Mouse (Mus musculus): ENCODE measurements around the gene Ankrd40. TPM values are rescaled to one million over a fixed set of nuclear protein-coding genes. Genes with fewer than 3 reads are reported as not detected.

The Ankrd40 gene
- polyA plus RNA-seq, 1 experiment, result 80.8 TPM

DNA sequence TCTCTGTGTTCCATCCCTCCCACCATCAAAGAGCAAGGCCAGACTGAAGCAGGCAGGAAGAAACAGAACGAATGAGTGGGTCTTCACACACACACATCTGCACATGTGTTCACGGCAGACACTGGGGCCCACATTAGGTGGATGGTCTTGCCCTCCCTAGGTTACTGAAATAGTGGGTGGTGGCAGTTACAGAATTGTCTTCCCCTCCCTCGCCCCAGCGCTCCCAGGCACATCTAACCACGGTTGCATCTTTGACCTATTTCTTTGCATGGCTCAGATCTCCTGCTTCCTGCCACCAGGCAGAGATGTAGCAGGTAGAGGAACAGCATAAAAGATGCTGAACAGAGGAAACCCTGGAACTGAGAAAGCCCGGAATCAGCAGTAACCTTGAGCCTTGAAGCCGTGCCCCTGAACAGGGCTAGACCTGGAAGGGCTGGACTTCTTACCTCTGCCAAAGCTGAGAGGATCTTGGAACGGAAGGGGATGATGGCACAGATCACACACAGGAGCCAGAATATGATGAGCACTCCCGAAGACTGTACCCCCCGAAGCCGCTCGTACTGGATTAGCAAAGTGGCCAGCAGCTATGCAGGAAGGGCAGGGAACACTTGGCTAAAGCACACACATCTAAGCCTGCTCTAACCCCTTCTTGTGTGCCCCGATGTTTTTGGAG, 46.6 kb downstream of the Ankrd40 start:
- Histone ChIP-seq H3K27ac (ENCODE audit: control insufficient read depth, insufficient read depth, low read depth, low read length) (no peak overlapping the region), H3K36me3 (ENCODE audit: control insufficient read depth, insufficient read depth, low read length) (no peaks in the 10 kb centered on the region), H3K27me3 (ENCODE audit: control insufficient read depth, insufficient read depth, low read length) (no peaks in the 10 kb centered on the region), H3K4me3 (ENCODE audit: control insufficient read depth, low read depth, low read length) (no peak overlapping the region), H3K4me1 (ENCODE audit: control insufficient read depth, insufficient read depth, low read length) (no peaks in the 10 kb centered on the region)
- TF ChIP-seq POLR2A (IDR thresholded peaks at IDR 0.05; ENCODE audit: control insufficient read depth, low read depth, low read length) (no peak), CTCF (IDR thresholded peaks at IDR 0.05; ENCODE audit: control insufficient read depth, insufficient read depth, insufficient replicate concordance, low read depth, low read length) (no peak)

DNA sequence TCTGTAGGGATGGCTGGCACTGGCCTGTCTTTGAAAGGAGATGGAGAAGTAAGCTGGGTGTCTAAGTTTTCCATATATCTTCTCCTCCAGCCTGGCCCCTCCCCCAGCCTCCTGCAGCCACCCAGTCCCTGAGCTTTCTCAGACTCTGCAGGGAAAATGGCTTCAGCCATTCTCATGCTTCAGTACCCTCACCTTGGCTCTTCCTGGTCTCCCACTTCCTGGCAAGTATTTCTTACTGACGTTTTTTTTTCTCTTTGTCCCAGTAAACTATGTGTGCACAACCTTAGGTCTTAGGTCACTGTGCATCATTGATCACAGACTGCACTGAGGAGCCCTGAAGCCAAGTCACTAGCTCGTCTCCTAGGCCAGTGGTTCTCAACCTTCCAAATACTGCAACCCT, 51.3 kb downstream of the Ankrd40 start:
- TF ChIP-seq CTCF (IDR thresholded peaks at IDR 0.05; ENCODE audit: control insufficient read depth, insufficient read depth, insufficient replicate concordance, low read depth, low read length) (no peak), POLR2A (IDR thresholded peaks at IDR 0.05; ENCODE audit: control insufficient read depth, low read depth, low read length) (no peak)

DNA sequence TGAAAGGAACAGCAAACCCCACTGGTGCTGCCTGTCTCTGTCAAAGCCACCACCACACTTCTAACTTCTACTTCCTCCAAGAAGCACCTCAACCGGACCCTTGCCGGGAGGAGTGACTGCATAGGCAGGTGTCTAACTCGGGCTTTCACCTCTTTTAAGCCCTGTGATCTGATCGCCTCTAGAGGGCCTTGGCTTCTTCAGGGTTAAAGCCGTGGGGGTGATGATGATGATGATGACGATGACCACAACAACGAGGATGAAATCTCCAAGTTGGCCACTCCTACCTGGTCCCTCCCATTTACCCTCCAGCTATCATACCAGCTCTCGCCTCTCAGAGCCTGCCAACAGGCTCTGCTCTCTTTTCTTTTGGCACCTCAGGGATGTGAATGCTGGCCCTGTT, 51.9 kb downstream of the Ankrd40 start:
- Histone ChIP-seq H3K36me3 (ENCODE audit: control insufficient read depth, insufficient read depth, low read length) (no peaks in the 10 kb centered on the region), H3K27me3 (ENCODE audit: control insufficient read depth, insufficient read depth, low read length) (no peaks in the 10 kb centered on the region), H3K4me1 (ENCODE audit: control insufficient read depth, insufficient read depth, low read length) (no peaks in the 10 kb centered on the region), H3K4me3 (ENCODE audit: control insufficient read depth, low read depth, low read length) (no peak overlapping the region), H3K27ac (ENCODE audit: control insufficient read depth, insufficient read depth, low read depth, low read length) (no peak overlapping the region)
- TF ChIP-seq CTCF (IDR thresholded peaks at IDR 0.05; ENCODE audit: control insufficient read depth, insufficient read depth, insufficient replicate concordance, low read depth, low read length) (no peak), POLR2A (IDR thresholded peaks at IDR 0.05; ENCODE audit: control insufficient read depth, low read depth, low read length) (no peak)

More for the DNA sequence above, 51.3 kb downstream of the Ankrd40 start:
- no peak overlapping the region for H3K4me3 ChIP-seq (ENCODE audit: control insufficient read depth, low read depth, low read length)
- no peaks in the 10 kb centered on the region for H3K36me3 ChIP-seq (ENCODE audit: control insufficient read depth, insufficient read depth, low read length)
- H3K27ac ChIP-seq (ENCODE audit: control insufficient read depth, insufficient read depth, low read depth, low read length), result no peak overlapping the region
- no peaks in the 10 kb centered on the region for H3K4me1 ChIP-seq (ENCODE audit: control insufficient read depth, insufficient read depth, low read length)
- H3K27me3 ChIP-seq (ENCODE audit: control insufficient read depth, insufficient read depth, low read length), result no peaks in the 10 kb centered on the region

- Histone ChIP-seq H3K36me3 (ENCODE audit: control insufficient read depth, insufficient read depth, low read length) (no peaks in the 10 kb centered on the region), H3K27me3 (ENCODE audit: control insufficient read depth, insufficient read depth, low read length) (no peaks in the 10 kb centered on the region), H3K27ac (ENCODE audit: control insufficient read depth, insufficient read depth, low read depth, low read length) (no peak overlapping the region), H3K4me1 (ENCODE audit: control insufficient read depth, insufficient read depth, low read length) (no peaks in the 10 kb centered on the region; the same call in 1 of the 2 replicates), H3K4me3 (ENCODE audit: control insufficient read depth, low read depth, low read length) (no peak overlapping the region)
- TF ChIP-seq CTCF (IDR thresholded peaks at IDR 0.05; ENCODE audit: control insufficient read depth, insufficient read depth, insufficient replicate concordance, low read depth, low read length), result no peak
- TF ChIP-seq POLR2A (IDR thresholded peaks at IDR 0.05; ENCODE audit: control insufficient read depth, low read depth, low read length), result no peak
These were observed 58.4 kb downstream of the Ankrd40 start for GRCm38 (mm10) chr11:94385977-94386771.

DNA sequence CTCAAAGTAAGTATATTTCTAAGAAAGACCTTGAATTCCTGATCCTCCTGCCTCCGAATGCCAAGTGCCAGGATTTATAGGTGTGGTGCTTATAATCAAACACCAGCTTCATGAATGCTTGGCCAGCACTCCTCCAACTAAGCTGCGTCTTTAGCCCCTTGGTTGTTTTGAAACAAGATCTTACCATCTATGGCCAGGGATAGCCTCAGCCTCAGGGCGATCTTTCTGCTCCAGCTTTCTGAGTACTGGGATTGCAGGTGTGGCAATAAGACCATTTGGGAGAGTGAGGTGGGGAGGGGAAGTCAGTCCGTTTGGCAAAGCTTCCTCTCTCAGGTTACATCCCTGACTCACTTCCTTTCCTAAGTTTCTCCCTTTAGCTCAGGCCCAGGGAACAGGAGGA, 60.0 kb downstream of the Ankrd40 start:
- no peak overlapping the region for H3K4me3 ChIP-seq (ENCODE audit: control insufficient read depth, low read depth, low read length)

DNA sequence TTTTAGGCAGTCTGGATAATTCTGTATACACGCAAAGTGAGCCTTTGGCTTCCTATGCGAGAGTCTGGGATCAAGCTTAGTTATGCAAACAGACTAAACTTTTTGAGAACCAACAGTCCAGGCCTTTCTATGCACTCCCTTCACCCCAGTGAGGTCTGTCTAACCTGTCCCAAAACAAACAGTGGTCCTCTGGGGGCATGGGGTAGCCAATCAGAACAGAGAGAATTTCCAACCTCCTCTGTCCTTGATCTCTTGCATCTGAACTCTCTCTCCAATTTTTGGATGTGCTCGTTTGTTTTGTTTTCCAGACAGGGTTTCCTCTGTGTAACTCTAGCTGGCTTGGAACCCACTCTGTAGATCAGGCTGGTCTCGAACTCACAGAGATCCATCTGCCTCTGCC, 61.2 kb downstream of the Ankrd40 start:
- no peaks in the 10 kb centered on the region for H3K27me3 ChIP-seq (ENCODE audit: control insufficient read depth, insufficient read depth, low read length)
- no peak for TF ChIP-seq CTCF (IDR thresholded peaks at IDR 0.05; ENCODE audit: control insufficient read depth, insufficient read depth, insufficient replicate concordance, low read depth, low read length)
- TF ChIP-seq POLR2A (IDR thresholded peaks at IDR 0.05; ENCODE audit: control insufficient read depth, low read depth, low read length), result no peak

More for the DNA sequence above, 60.0 kb downstream of the Ankrd40 start:
- Histone ChIP-seq H3K27me3 (ENCODE audit: control insufficient read depth, insufficient read depth, low read length) (no peaks in the 10 kb centered on the region), H3K4me1 (ENCODE audit: control insufficient read depth, insufficient read depth, low read length) (no peaks in the 10 kb centered on the region; the same call in 1 of the 2 replicates), H3K27ac (ENCODE audit: control insufficient read depth, insufficient read depth, low read depth, low read length) (no peak overlapping the region), H3K36me3 (ENCODE audit: control insufficient read depth, insufficient read depth, low read length) (no peaks in the 10 kb centered on the region)
- TF ChIP-seq CTCF (IDR thresholded peaks at IDR 0.05; ENCODE audit: control insufficient read depth, insufficient read depth, insufficient replicate concordance, low read depth, low read length) (no peak), POLR2A (IDR thresholded peaks at IDR 0.05; ENCODE audit: control insufficient read depth, low read depth, low read length) (no peak)

DNA sequence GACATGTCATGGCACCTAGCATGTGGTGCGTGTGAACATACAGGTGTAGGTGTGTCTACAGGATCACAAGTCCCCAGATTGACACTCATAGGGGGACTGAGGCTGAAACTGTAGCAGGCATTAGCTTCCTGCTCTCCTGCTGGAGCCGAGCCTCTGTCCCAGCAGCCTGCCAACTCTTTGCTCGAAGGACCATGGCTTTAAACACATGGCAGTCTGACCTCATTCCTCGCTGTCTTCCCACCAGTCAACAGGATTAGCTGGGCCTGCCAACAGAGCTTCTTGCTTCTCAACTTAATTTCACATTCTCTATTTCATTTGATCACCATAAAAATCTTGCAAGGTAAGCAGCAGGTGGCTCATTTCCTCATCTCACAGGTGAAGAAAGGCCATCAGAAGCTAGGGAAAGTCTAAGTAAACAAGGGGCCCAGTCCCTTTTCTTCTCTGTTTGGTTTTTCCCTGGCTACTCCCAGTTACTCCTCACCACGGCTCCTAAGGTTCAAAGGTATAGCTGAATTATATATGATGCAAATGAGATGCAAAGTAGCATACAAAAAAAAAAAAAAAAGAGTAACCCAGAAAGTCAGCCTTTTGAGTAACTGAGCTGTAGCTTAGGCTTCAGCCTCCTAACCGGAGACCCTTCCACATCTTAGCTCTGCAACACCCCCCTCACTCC, 62.1 kb downstream of the Ankrd40 start:
- TF ChIP-seq POLR2A (IDR thresholded peaks at IDR 0.05; ENCODE audit: control insufficient read depth, low read depth, low read length), result no peak
- no peak for TF ChIP-seq CTCF (IDR thresholded peaks at IDR 0.05; ENCODE audit: control insufficient read depth, insufficient read depth, insufficient replicate concordance, low read depth, low read length)

More for the DNA sequence above, 61.2 kb downstream of the Ankrd40 start:
- Histone ChIP-seq H3K4me3 (ENCODE audit: control insufficient read depth, low read depth, low read length) (no peak overlapping the region), H3K27ac (ENCODE audit: control insufficient read depth, insufficient read depth, low read depth, low read length) (no peak overlapping the region), H3K4me1 (ENCODE audit: control insufficient read depth, insufficient read depth, low read length) (no peaks in the 10 kb centered on the region; the same call in 1 of the 2 replicates), H3K36me3 (ENCODE audit: control insufficient read depth, insufficient read depth, low read length) (no peaks in the 10 kb centered on the region)

More for the DNA sequence above, 62.1 kb downstream of the Ankrd40 start:
- no peaks in the 10 kb centered on the region for H3K27me3 ChIP-seq (ENCODE audit: control insufficient read depth, insufficient read depth, low read length)
- no peak overlapping the region for H3K27ac ChIP-seq (ENCODE audit: control insufficient read depth, insufficient read depth, low read depth, low read length)
- no peak overlapping the region for H3K4me3 ChIP-seq (ENCODE audit: control insufficient read depth, low read depth, low read length)
- no peaks in the 10 kb centered on the region for H3K36me3 ChIP-seq (ENCODE audit: control insufficient read depth, insufficient read depth, low read length)
- H3K4me1 ChIP-seq (ENCODE audit: control insufficient read depth, insufficient read depth, low read length), result no peaks in the 10 kb centered on the region; the same call in 1 of the 2 replicates

Data from testis, adult 2 months (tissue).